Mouse (Mus musculus): Measurements from ENCODE around the gene Mpzl3. TPM values are rescaled to one million over a fixed set of nuclear protein-coding genes. Genes with fewer than 3 reads are reported as not detected.

Mpzl3 gene
- total and polyA plus RNA-seq, 3 experiments, result 3.1 to 5.3 (median 5.2) TPM

DNA sequence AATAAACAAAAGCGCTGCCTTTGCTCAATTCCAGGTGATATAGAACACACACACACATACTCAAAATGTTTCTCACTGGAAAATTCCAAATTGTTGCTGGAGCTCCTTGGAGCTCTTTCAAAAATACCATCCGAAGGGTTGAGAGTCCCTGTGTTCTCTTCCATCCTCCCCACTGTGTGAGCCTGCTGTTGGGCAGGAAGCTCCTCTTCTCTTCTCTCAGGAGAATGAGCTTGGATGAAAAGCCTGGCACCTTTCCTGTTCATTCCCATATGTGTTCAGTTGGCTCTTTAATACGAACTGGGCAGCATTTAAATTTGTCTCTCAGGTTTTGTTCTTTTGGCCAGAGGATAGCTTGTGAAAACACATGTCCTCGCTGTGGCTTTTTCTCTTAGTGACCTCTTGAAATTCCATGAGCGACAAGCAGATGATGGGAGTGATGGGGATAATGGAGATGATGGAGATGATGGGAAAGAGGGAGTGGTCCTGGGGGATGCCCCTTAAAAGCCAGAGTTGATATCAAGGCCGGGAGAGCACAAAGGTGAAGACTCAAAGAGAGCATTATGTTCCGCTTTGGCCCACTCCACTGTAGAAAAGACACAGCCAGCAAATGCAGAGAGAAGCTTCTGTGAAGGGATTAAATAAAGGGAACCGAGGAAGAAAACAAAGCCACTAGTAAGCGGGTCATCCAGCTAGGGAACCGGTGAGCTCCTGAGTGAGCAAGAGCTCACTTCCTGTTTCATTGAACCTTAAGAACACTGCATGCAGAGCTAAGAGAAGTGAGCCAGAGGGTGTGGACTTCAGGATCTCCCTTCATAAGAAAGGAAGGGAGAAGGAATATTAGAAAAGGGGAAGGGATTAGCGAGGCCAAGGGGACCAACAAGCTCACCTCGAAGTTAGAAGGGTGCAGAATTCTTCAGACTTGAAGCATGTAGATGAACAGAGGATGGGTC lies 31.0 kb downstream of the Mpzl3 start:
- Histone ChIP-seq H3K27me3 (replicated peaks) (no peaks in the 10 kb centered on the region), H3K79me2 (replicated peaks; ENCODE audit: control insufficient read depth, extremely low read depth, insufficient read depth, poor library complexity, severe bottlenecking) (no peaks in the 10 kb centered on the region), H3K4me1 (ENCODE audit: control insufficient read depth in 1 of 2, insufficient read depth in 2 of 2) (peaks cover 20 to 39% of the 10 kb centered on the region in 2 experiments), H3K9me3 (replicated peaks; ENCODE audit: low read length) (no peaks in the 10 kb centered on the region), H3K27ac (ENCODE audit: insufficient read depth, low read depth) (no peak overlapping the region), H3K36me3 (replicated peaks in 1 of 2; ENCODE audit: control insufficient read depth in 1 of 2, insufficient read depth in 1 of 2, low read length in 1 of 2) (no peaks in the 10 kb centered on the region), H3K9ac (ENCODE audit: insufficient read depth, low read depth) (no peak overlapping the region), H3K4me2 (ENCODE audit: insufficient read depth, low read depth, poor library complexity, severe bottlenecking) (no peak overlapping the region), H3K4me3 (replicated peaks in 1 of 3; ENCODE audit: low read depth in 2 of 3, low read length in 2 of 3, poor library complexity in 1 of 3) (no peak overlapping the region)
- dilution Hi-C loops (cut with MboI; ENCODE audit: extremely low pct_ligation_motif_present, extremely low pct_unique_long_range_greater_than_20kb, low sequenced_read_pairs) (no loop called here), in situ Hi-C loops (cut with MboI; ENCODE audit: low pct_ligation_motif_present, low pct_unique_long_range_greater_than_20kb, low sequenced_read_pairs) (no loop called here)
- no peak for DNase-seq (ENCODE audit: extremely low read depth)
- no peak for TF ChIP-seq BHLHE40 (IDR thresholded peaks at IDR 0.05; ENCODE audit: low read depth, low read length)
- TF ChIP-seq ELF1 (IDR thresholded peaks at IDR 0.05; ENCODE audit: low read depth, low read length), result peak; percentile 52

DNA sequence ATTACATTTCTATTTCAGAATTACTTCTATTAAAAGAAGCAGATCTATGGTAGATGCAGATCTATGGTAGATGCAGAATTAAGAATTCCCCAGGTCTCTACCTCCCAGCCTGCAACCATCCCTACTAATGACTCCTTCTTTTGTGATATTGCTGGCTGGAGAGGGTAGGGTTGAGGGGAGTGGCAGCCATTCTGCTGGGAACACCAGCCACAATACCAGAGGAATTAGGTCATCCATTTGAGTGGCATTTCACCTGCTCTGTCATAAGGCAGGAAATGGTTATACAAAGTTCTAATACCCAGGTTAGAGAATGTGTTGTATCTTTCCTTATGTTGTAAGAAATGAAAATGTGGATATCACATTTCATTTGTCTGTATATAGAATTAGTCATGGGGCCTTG lies 33.1 kb downstream of the Mpzl3 start:
- H3K27me3 ChIP-seq (replicated peaks), result no peaks in the 10 kb centered on the region
- H3K4me1 ChIP-seq (ENCODE audit: control insufficient read depth in 1 of 2, insufficient read depth in 2 of 2), result peaks cover 21 to 37% of the 10 kb centered on the region in 2 experiments
- H3K9me3 ChIP-seq (replicated peaks; ENCODE audit: low read length), result no peaks in the 10 kb centered on the region
- H3K27ac ChIP-seq (ENCODE audit: insufficient read depth, low read depth), result no peak overlapping the region
- H3K4me2 ChIP-seq (ENCODE audit: insufficient read depth, low read depth, poor library complexity, severe bottlenecking), result no peak overlapping the region
- H3K4me3 ChIP-seq (replicated peaks in 1 of 3; ENCODE audit: low read depth in 2 of 3, low read length in 2 of 3, poor library complexity in 1 of 3), result no peak overlapping the region
- H3K79me2 ChIP-seq (replicated peaks; ENCODE audit: control insufficient read depth, extremely low read depth, insufficient read depth, poor library complexity, severe bottlenecking), result no peaks in the 10 kb centered on the region
- no peak overlapping the region for H3K9ac ChIP-seq (ENCODE audit: insufficient read depth, low read depth)
- DNase-seq (ENCODE audit: extremely low read depth), result no peak
- H3K36me3 ChIP-seq (replicated peaks in 1 of 2; ENCODE audit: control insufficient read depth in 1 of 2, insufficient read depth in 1 of 2, low read length in 1 of 2), result no peaks in the 10 kb centered on the region
- in situ Hi-C loops (cut with MboI; ENCODE audit: low pct_ligation_motif_present, low pct_unique_long_range_greater_than_20kb, low sequenced_read_pairs), result no loop called here
- dilution Hi-C loops (cut with MboI; ENCODE audit: extremely low pct_ligation_motif_present, extremely low pct_unique_long_range_greater_than_20kb, low sequenced_read_pairs), result no loop called here
- TF ChIP-seq SIN3A (IDR thresholded peaks at IDR 0.05; ENCODE audit: low read length), result no peak
- TF ChIP-seq JUN (IDR thresholded peaks at IDR 0.05; ENCODE audit: insufficient read depth, low read depth, low read length), result no peak
- no peak for TF ChIP-seq GABPA (IDR thresholded peaks at IDR 0.05; ENCODE audit: insufficient replicate concordance, low read depth, low read length)
- TF ChIP-seq SMC3 (IDR thresholded peaks at IDR 0.05; ENCODE audit: low read depth, low read length), result no peak
- no peak for TF ChIP-seq CHD2 (IDR thresholded peaks at IDR 0.05; ENCODE audit: low read length)
- no peak for TF ChIP-seq EP300 (IDR thresholded peaks at IDR 0.05; ENCODE audit: low read length)
- no peak for TF ChIP-seq ZKSCAN1 (IDR thresholded peaks at IDR 0.05; ENCODE audit: borderline replicate concordance, low read depth, low read length)
- no peak for TF ChIP-seq MAX (IDR thresholded peaks at IDR 0.05; ENCODE audit: low read length)
- no peak for TF ChIP-seq CTCF (conservative IDR thresholded peaks at IDR 0.05 in 1 of 2, IDR thresholded peaks at IDR 0.05 in 1 of 2; ENCODE audit: low read depth in 2 of 2, low read length in 2 of 2)
- no peak for TF ChIP-seq ELF1 (IDR thresholded peaks at IDR 0.05; ENCODE audit: low read depth, low read length)
- no peak for TF ChIP-seq E2F4 (IDR thresholded peaks at IDR 0.05; ENCODE audit: insufficient replicate concordance, low read depth, low read length)

DNA sequence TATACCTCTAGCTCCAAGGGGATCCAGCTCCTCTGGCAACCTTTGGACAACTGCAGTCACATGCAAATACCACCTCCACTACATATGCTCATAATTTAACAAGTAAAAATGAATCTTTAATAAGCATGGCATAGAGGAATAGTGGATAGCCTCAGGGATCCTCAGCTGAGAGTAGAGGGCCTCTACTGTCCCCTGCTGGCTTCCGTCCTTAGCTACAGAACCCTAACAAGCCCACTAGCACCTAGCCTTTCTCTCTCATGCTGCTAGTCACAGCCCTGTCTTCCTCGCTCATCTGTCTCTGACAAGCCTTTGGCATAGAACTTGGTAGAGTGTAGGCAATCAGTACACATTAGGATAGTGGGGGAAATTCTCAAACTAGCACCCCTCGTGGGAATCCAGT lies 35.8 kb downstream of the Mpzl3 start:
- Histone ChIP-seq H3K4me1 (ENCODE audit: control insufficient read depth in 1 of 2, insufficient read depth in 2 of 2) (peaks cover 14 to 22% of the 10 kb centered on the region in 2 experiments), H3K79me2 (replicated peaks; ENCODE audit: control insufficient read depth, extremely low read depth, insufficient read depth, poor library complexity, severe bottlenecking) (no peaks in the 10 kb centered on the region), H3K36me3 (replicated peaks in 1 of 2; ENCODE audit: control insufficient read depth in 1 of 2, insufficient read depth in 1 of 2, low read length in 1 of 2) (no peaks in the 10 kb centered on the region), H3K4me3 (replicated peaks in 1 of 3; ENCODE audit: low read depth in 2 of 3, low read length in 2 of 3, poor library complexity in 1 of 3) (no peak overlapping the region), H3K9me3 (replicated peaks; ENCODE audit: low read length) (no peaks in the 10 kb centered on the region), H3K9ac (ENCODE audit: insufficient read depth, low read depth) (no peak overlapping the region), H3K27ac (ENCODE audit: insufficient read depth, low read depth) (no peak overlapping the region), H3K27me3 (replicated peaks) (no peaks in the 10 kb centered on the region), H3K4me2 (ENCODE audit: insufficient read depth, low read depth, poor library complexity, severe bottlenecking) (no peak overlapping the region)
- dilution Hi-C loops (cut with MboI; ENCODE audit: extremely low pct_ligation_motif_present, extremely low pct_unique_long_range_greater_than_20kb, low sequenced_read_pairs), result no loop called here
- DNase-seq (ENCODE audit: extremely low read depth), result no peak
- TF ChIP-seq RAD21 (IDR thresholded peaks at IDR 0.05; ENCODE audit: low read depth, low read length), result peak; percentile 67
- no peak for TF ChIP-seq IRF4 (IDR thresholded peaks at IDR 0.05; ENCODE audit: low read depth, low read length)
- TF ChIP-seq NELFE (IDR thresholded peaks at IDR 0.05; ENCODE audit: low read depth, low read length), result no peak
- TF ChIP-seq KAT2A (IDR thresholded peaks at IDR 0.05; ENCODE audit: insufficient replicate concordance, low read length), result no peak
- no peak for TF ChIP-seq ZMIZ1 (IDR thresholded peaks at IDR 0.05; ENCODE audit: low read depth, low read length)
- TF ChIP-seq CTCF (conservative IDR thresholded peaks at IDR 0.05 in 1 of 2, IDR thresholded peaks at IDR 0.05 in 1 of 2; ENCODE audit: low read depth in 2 of 2, low read length in 2 of 2), result peak; percentile 41 to 69; a peak in 2 of 4 replicates
- peak; percentile 72 for TF ChIP-seq SMC3 (IDR thresholded peaks at IDR 0.05; ENCODE audit: low read depth, low read length)
- TF ChIP-seq ETS1 (conservative IDR thresholded peaks at IDR 0.05; ENCODE audit: low read depth, low read length), result no peak
- no peak for TF ChIP-seq ZC3H11A (IDR thresholded peaks at IDR 0.05; ENCODE audit: low read depth, low read length)
- in situ Hi-C loops (cut with MboI; ENCODE audit: low pct_ligation_motif_present, low pct_unique_long_range_greater_than_20kb, low sequenced_read_pairs), result loop anchor here (5.0 kb wide), 1 partner anchor 64 kb away; no protein-coding TSS in a partner anchor

All from CH12.LX (cell line).